Mouse (Mus musculus): ENCODE measurements around the gene Slc9a4. TPM values are rescaled to one million over a fixed set of nuclear protein-coding genes. Genes with fewer than 3 reads are reported as not detected.
"Not testable (repeated sequence)": the region's sequence is repeated elsewhere in the genome, so short reads cannot be mapped to it uniquely, and the experiment has no call there.

Gene Slc9a4
- polyA plus RNA-seq, 1 experiment from 2014 or later, result 0.04 TPM

DNA sequence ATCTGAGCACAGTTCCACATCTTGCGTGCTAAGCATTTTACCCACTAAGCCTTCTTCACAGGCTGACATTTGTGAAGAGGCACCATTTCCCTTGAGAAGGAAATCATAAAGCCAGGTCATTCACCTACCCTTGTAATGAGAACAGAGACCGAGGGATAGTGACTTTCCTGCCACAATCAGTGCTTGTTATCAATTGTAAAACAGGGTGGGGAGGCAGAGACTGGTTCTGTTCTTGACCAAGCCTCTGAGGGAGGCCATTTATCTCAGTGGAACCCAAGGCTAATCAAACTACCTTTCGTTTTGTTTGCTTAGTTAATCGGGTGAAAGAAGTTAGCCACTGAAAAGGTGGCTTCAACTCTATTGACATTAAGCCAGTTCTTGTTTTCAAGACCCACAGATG is 77.2 kb downstream of the Slc9a4 start:
- no peak overlapping the region for H3K9ac ChIP-seq
- no peak for ATAC-seq (ENCODE audit: low read depth)
- H3K27ac ChIP-seq (replicated peaks), result no peak overlapping the region
- H3K36me3 ChIP-seq, result no peaks in the 10 kb centered on the region
- no peaks in the 10 kb centered on the region for H3K4me1 ChIP-seq (replicated peaks)
- H3K4me3 ChIP-seq, result no peak overlapping the region
- no peak overlapping the region for H3K4me2 ChIP-seq
- 84% methylated on average over 4 of the region's 4 CpGs for WGBS
- no peaks in the 10 kb centered on the region for H3K9me3 ChIP-seq
- no peaks in the 10 kb centered on the region for H3K27me3 ChIP-seq

DNA sequence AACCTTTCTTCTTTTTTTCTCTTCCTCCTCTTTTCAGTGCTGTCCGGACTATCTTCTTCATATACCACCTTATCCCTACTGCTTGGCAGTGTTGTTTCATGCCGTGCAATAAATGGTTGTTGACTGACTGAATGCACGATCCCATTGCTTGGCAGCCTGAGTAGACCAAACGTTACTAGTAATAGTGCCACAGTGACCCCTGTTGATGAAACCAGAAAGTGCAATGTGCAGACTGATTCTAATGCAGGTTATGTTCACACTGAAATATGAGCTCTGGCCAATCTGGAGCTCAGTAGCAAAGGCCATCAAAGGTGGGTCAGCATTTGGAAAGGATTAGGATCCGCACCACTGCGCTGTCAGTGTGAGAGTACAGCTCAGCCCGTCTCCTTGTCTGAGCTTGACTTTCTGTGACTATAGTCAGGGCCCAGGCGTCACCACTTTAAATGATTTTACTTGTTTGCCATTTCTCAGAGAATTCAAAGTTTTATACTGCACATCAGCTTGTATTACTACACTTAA is 78.2 kb downstream of the Slc9a4 start:
- Histone ChIP-seq H3K9me3 (no peaks in the 10 kb centered on the region), H3K4me1 (replicated peaks) (no peaks in the 10 kb centered on the region), H3K4me3 (no peak overlapping the region), H3K27ac (replicated peaks) (no peak overlapping the region), H3K27me3 (no peaks in the 10 kb centered on the region), H3K36me3 (no peaks in the 10 kb centered on the region), H3K4me2 (no peak overlapping the region), H3K9ac (no peak overlapping the region)
- ATAC-seq (ENCODE audit: low read depth), result no peak
- WGBS, result 61% methylated on average over 8 of the region's 8 CpGs

DNA sequence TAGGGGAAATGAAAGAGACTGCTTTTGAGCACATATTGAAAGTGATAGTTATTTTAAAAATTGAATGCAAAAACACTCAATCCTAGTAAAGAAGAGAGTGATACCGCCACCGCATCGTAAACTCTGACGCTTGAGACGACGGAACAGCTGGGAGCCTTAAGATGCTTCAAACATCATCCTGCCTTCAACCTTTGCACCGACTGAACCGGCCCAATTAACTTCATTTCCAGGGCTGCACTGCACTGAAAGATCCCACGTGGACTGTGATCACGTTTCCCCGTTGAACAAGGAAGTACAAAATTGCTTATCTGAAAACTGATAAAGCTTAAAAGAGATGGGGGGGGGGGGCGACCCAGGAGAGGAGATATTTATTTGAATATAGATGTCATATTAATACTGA is 79.1 kb downstream of the Slc9a4 start:
- ATAC-seq (ENCODE audit: low read depth), result no peak
- Histone ChIP-seq H3K4me3 (no peak overlapping the region), H3K9me3 (no peaks in the 10 kb centered on the region), H3K9ac (no peak overlapping the region), H3K36me3 (no peaks in the 10 kb centered on the region), H3K4me1 (replicated peaks) (no peaks in the 10 kb centered on the region), H3K27me3 (no peaks in the 10 kb centered on the region), H3K4me2 (no peak overlapping the region), H3K27ac (replicated peaks) (no peak overlapping the region)
- WGBS, result 77% methylated on average over 12 of the region's 12 CpGs

DNA sequence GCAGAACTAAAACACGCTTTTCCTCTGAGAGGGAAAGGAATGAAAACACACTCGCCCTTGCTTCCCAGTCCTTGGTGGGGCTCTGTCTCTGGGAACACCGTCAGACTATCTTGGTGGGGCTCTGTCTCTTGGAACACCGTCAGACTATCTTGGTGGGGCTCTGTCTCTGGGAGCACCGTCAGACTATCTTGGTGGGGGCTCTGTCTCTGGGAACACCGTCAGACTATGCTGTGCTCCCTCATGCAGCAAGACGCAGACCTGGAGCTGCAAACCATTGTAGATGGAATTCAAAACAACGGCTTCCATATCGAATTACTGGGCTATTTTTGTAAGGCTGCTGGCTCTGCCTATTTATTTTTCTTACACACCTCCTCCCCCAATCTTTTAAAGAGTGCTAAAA is 79.6 kb downstream of the Slc9a4 start:
- Histone ChIP-seq H3K9ac (no peak overlapping the region), H3K27ac (replicated peaks) (no peak overlapping the region), H3K4me2 (no peak overlapping the region), H3K36me3 (no peaks in the 10 kb centered on the region), H3K9me3 (no peaks in the 10 kb centered on the region), H3K4me1 (replicated peaks) (no peaks in the 10 kb centered on the region), H3K27me3 (no peaks in the 10 kb centered on the region), H3K4me3 (no peak overlapping the region)
- WGBS, result 72% methylated on average over 9 of the region's 9 CpGs
- no peak for ATAC-seq (ENCODE audit: low read depth)

DNA sequence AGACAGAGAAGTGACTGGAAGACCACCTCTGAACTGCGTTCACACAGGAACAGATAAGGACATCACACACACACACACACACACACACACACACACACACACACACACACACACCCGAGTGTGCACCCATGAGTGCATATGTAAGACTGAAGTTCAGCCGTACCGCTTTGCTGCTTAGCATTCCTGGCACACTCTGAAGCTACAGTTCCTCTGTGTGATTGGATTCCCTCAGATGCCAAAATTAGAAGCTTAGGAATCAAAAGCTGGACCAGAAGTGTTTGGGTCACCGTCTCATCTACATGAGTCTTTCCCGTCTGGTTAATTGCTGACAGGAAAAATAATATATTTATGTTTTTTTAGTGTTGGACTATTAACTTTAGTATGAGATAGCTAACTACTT is 81.0 kb downstream of the Slc9a4 start:
- Histone ChIP-seq H3K4me2 (no peak overlapping the region), H3K9me3 (no peaks in the 10 kb centered on the region), H3K27ac (replicated peaks) (no peak overlapping the region), H3K27me3 (no peaks in the 10 kb centered on the region), H3K36me3 (no peaks in the 10 kb centered on the region), H3K9ac (no peak overlapping the region), H3K4me3 (no peak overlapping the region), H3K4me1 (replicated peaks) (no peaks in the 10 kb centered on the region)
- 91% methylated on average over 5 of the region's 6 CpGs for WGBS
- no peak for ATAC-seq (ENCODE audit: low read depth)

DNA sequence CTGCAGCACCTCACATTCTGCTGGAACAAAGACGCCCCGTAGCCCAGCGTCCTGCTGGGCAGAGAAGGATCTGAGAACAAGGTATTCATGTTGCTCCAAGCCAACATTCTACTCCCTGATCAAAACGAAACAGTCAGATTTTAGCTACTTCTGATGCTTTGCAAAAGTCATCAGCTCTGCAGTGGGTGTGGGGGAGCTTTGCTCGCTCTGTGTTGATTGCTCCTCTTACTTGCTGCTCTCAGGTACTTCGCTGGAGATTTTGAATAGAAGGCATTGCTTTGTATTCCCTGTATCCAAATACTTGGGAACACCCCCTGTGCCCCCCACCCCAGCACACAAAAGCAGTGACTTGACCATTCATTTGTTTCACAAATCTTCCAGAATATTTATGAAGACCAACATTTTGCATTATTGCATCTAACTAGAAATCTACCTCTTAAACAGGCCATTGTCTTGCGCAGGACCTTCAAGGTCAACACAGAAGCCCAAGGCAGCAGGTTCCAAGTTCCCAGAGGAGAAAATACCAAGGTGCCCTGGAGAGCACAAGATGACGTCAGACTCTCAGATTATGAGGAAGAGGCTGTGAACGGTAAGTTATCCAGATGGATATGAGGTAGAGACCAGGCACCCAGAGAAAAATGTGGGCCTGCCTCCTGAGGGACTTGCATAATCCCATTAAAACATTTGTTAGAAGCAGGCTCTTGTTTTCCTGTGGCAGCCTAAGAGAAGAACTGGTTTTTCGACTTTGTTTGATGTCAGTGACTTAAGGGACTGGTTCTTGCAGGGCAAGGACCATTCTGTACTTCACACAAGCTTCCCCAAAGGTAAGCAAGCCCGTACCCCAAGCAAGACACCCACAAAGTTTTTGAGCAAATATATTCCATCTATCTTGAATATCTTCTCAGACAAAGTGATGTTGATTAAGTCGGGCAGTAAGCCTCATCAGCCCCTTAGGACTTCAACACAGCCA is 85.8 kb downstream of the Slc9a4 start:
- no peak for ATAC-seq (ENCODE audit: low read depth)
- H3K36me3 ChIP-seq, result no peaks in the 10 kb centered on the region
- H3K4me2 ChIP-seq, result no peak overlapping the region
- 53% methylated on average over 12 of the region's 12 CpGs for WGBS
- H3K27ac ChIP-seq (replicated peaks), result no peak overlapping the region
- no peaks in the 10 kb centered on the region for H3K4me1 ChIP-seq (replicated peaks)
- no peaks in the 10 kb centered on the region for H3K9me3 ChIP-seq
- no peak overlapping the region for H3K4me3 ChIP-seq
- no peak overlapping the region for H3K9ac ChIP-seq
- H3K27me3 ChIP-seq, result no peaks in the 10 kb centered on the region

DNA sequence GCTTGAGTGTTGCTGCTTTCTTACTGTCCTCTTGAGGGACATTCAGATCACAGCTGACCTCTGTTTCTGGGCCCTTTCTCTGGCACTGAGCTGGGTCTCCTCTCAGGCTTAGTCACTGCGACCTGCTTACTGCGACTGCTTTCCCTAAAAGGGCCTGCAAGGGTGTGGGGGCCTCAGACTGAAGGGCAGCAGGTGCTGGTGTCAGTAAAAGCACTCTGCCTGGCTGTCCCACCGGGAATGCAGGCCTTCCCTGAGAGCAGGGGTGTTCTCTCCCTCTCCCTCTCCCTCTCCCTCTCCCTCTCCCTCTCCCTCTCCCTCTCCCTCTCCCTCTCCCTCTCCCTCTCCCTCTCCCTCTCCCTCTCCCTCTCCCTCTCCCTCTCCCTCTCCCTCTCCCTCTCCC is 87.6 kb downstream of the Slc9a4 start:
- 11% methylated on average over 3 of the region's 3 CpGs for WGBS
- not testable (repeated sequence) for H3K27ac ChIP-seq (replicated peaks); H3K9me3 ChIP-seq; H3K4me1 ChIP-seq (replicated peaks); H3K27me3 ChIP-seq; H3K4me2 ChIP-seq; H3K9ac ChIP-seq; ATAC-seq (ENCODE audit: low read depth); H3K36me3 ChIP-seq; H3K4me3 ChIP-seq

DNA sequence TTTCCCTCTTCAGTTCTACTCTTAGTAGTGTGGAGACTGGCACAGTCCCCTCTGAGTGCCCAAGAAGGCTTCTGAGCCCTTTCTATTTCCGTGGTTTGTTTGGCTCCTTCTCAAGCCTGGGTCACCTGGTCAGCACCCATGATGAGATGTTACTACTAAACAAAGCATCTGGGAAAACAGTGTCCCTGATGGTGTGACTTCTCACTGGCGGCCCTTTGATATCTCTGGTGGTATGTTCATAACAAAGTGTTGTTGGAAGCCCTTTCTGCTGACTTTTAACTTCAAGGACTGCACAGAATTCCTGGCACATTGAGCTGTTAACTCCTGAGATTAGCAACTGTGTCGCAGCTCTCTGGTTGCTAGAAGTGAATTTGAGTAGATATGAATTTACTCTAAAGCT is 90.1 kb downstream of the Slc9a4 start:
- H3K27ac ChIP-seq (replicated peaks), result no peak overlapping the region
- no peak for ATAC-seq (ENCODE audit: low read depth)
- H3K36me3 ChIP-seq, result no peaks in the 10 kb centered on the region
- no peaks in the 10 kb centered on the region for H3K9me3 ChIP-seq
- no peak overlapping the region for H3K4me2 ChIP-seq
- H3K4me1 ChIP-seq (replicated peaks), result no peaks in the 10 kb centered on the region
- WGBS, result 90% methylated on average over 3 of the region's 3 CpGs
- H3K27me3 ChIP-seq, result no peaks in the 10 kb centered on the region
- no peak overlapping the region for H3K9ac ChIP-seq
- no peak overlapping the region for H3K4me3 ChIP-seq

DNA sequence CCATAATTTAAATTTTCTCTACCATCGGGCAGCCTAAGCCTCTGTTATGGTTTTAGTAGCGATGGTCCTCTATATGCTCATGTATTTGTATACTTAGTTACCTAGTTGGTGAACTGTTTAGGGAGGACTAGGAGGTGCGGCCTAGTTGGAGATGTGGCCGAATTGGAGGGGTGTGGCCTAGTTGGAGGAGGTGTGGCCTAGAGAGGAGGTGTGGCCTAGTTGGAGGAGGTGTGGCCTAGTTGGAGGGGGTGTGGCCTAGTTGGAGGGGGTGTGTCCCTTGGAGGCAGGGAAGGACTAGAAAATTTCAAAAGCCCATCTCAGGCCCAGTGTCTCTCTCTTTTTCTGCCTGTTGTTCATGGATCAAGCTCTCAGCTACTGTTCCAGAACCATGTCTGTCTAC is 91.6 kb downstream of the Slc9a4 start:
- H3K4me1 ChIP-seq (replicated peaks), result no peaks in the 10 kb centered on the region
- H3K9ac ChIP-seq, result no peak overlapping the region
- no peak overlapping the region for H3K27ac ChIP-seq (replicated peaks)
- no peaks in the 10 kb centered on the region for H3K27me3 ChIP-seq
- H3K4me2 ChIP-seq, result no peak overlapping the region
- 94% methylated on average over 4 of the region's 4 CpGs for WGBS
- no peak for ATAC-seq (ENCODE audit: low read depth)
- no peak overlapping the region for H3K4me3 ChIP-seq
- no peaks in the 10 kb centered on the region for H3K36me3 ChIP-seq
- H3K9me3 ChIP-seq, result no peaks in the 10 kb centered on the region

DNA sequence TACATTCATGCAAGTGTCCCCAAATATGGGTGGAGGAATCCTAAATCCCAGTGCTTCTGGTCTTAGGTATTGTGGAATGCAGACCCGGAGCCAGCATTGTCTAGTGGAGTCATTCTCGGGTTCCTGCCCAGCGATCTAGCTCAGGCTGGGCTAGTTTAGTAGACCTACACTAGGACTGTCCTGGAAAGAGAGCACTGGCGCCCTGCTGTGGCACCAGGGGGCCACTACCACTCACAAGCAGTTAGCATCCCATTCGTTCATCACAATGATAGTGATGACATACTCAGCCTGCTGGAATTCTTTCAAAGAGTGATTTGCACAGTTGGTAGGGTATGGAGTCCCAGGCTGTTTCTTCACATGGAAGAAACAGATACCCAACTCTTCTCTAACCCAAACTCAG is 97.4 kb downstream of the Slc9a4 start:
- Histone ChIP-seq H3K27me3 (peaks cover 51% of the 10 kb centered on the region), H3K4me1 (replicated peaks) (peaks cover 21% of the 10 kb centered on the region), H3K27ac (replicated peaks) (no peak overlapping the region), H3K4me2 (no peak overlapping the region), H3K9ac (no peak overlapping the region), H3K4me3 (no peak overlapping the region), H3K9me3 (no peaks in the 10 kb centered on the region), H3K36me3 (no peaks in the 10 kb centered on the region)
- no peak for ATAC-seq (ENCODE audit: low read depth)
- WGBS, result 58% methylated on average over 5 of the region's 5 CpGs

All from neural tube, embryonic 13.5 days (tissue).